Mouse (Mus musculus) testis, adult 10 weeks (tissue): ENCODE data around the gene Tmem59l. TPM values are rescaled to one million over a fixed set of nuclear protein-coding genes. Genes with fewer than 3 reads are reported as not detected.

ENCODE experiments used
- polyA plus RNA-seq: library from polyadenylated mRNA; stranded (reverse); fragments of 350-450 nt; fragmentation: Illumina TruSeq; extraction: RNeasy Lipid Tissue Mini Kit (QIAGEN cat#74804); gene quantifications from one replicate; pipeline ENCODE4 v1.2.3, GENCODE M21; 2014; ENCODE audit warnings: low read depth, low replicate concordance

Gene Tmem59l
- polyA plus RNA-seq = 1.8 TPM

DNA sequence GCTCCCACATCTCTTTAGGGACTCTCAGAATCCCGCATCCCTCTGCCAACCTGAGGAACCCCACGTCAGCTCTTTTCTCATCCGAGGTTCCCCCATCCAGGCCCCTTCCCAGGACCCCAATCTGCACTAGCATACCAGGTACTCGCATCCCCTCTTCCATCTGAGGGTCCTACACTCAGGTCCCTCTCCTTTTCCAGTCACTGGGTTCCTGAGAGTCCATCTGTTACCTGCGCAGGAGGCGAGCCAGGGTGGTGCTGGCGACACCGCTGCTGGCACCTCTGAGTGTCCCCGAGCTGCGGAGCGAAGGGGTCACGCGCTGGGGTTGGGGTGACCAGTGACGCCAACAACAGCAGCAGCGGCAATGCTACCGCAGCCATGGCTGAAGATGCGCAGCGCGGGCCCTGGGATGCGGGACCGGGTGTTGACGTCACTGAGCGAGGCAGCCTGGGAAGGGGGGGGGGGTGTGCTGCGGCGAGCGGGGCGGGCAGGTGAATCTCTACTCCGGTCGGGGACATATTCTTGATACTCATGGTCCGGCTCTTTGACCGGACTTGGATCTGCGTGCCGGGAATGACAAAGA is at the start of gene Tmem59l:
TSS of gene Tmem59l (minus strand) at position 418 of the 580 bp plus-strand sequence.

DNA sequence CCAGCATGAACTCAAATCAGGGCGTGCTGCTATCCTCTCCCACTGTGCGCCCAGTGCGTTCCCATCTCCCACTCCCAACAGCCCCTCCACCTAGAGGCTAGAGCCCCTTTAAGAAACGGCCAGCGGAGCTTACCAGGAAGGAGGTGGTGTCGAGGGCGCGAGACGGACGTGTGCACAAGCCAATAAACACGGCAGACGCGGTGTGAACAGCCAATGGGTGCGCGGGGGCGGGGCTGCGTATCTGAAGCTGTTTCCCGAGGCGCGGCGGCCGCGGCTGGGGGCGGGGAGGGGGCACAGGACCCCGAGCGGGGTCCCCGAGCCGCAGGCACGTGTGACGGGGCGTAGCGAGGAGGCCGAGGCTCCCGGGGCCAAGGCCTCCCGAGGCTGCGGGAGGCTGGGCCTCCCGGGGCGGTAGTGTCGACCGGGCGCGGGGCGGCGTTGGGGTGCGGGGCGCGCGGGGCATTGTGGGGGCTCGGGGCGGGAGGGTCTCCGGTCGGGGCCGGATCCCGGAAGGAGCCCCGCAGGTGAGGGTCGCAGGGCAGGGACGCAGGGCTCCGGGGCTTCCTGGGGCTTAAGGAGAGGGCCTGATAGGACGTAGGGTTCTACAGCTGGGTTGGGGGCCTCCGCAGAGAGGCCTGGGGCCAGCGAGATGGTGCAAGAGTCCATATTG is 40.5 kb upstream of the Tmem59l start, which contains the start of the genes Fkbp8 and Kxd1:
TSS of gene Fkbp8 (plus strand) at position 213 of the 670 bp plus-strand sequence.
TSS of gene Kxd1 (minus strand) at position 445 of the 670 bp plus-strand sequence.

DNA sequence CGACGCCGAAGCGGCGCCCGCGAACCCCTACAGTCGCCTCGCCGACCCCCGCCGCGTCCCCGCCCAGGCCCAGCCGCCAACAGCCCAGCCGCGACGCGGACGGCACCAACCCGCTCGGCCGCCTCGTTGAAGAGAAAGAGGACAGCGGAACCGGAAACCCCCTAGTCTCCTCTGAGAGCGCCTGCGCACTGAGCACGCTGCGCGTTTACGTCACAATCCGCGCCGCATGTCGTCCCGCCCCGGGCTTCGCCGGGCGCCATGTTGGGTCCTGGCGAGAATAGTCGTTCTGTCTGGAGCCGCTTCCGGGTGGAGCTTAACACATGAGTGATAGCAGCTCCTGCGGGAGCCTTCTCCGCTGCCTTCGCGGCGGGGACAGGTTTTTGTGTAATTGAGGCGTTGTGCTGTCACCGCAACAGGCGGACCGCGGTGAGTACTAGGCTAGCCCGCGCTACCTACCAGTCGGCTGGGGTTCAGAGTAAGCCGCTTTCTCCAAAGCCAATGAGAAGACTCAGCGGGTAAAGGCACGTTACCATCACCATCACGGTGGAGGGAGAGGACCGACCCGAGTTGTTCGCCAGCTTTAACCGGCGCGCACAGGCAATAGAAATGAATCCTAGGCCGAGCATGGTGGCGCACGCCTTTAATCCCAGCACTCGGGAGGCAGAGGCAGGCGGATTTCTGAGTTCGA is 23.2 kb upstream of the Tmem59l start, which contains the start of gene Uba52:
TSS of gene Uba52 (minus strand) at position 574 of the 688 bp plus-strand sequence.

DNA sequence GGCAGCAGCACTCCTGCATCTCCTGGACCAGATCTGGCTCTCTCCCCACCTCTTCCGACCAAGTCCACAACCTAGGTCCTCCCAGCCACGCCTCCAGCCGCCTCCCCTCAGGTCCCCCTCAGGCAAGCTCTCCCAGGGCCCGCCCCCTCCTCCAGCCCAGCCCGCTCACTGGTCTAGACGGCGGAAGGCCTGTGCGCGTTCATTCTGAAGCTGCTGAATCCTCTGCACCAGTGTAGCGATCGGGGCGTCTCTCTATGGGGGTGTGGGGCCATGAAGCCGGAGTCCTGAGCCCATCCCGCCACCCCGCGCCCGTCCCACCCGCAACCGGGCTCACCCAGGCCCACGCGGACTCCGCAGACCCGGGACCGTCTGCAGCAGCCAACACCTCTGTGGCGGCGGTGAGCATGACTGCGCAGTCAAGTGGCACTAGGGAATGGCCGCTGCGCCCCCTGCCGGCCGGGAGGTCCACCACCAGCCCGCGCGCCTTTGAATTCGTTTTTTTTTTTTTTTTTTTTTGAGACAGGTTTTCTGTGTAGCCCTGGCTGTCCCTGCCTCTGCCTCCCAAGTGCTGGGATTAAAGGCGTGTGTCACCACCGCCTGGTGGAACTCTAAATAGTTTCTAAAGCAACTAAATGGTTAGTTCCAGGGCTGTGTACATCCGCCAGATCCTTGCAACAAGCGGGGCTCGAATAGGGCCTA is 19.3 kb upstream of the Tmem59l start, which contains the start of gene Rex1bd:
TSS of gene Rex1bd (minus strand) at position 425 of the 699 bp plus-strand sequence.

DNA sequence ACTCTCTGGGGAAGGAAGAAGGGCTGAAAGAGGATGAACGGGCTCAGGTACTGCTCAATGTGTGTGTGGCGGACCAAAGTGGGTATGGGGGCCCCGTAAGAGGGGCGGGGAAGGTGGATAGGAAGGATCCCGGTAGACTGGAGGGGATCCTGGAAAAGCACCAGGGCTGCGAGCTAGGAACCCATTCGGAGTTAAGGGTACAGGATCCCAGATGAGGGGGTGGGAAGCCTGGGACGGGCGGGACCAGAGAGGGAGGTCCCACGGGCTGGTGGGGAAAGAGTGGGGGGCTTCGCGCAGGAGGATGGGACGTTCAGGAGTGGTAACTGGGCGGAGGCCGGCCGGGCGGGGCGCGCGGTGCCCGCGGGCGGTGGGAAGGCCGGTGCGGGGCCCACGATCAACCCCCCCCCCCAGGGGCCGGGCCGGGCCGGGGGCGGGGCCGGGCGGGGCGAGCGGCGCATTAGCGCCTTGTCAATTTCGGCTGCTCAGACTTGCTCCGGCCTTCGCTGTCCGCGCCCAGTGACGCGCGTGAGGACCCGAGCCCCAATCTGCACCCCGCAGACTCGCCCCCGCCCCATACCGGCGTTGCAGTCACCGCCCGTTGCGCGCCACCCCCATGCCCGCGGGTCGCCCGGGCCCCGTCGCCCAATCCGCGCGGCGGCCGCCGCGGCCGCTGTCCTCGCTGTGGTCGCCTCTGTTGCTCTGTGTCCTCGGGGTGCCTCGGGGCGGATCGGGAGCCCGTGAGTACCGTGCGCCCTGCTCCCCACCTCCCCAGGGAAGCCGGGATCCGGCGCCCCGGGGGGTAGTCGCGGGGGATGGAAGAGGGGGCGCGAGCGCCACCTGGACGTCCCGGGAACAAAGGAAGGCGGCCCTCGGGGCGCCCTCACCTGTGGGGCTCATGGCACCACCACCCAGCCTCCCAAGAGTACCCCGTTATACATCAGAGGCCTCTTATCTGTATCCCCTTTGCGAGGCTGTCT is 5.8 kb upstream of the Tmem59l start, which contains the start of gene Crlf1:
TSS of gene Crlf1 (plus strand) at position 495 of the 977 bp plus-strand sequence.

DNA sequence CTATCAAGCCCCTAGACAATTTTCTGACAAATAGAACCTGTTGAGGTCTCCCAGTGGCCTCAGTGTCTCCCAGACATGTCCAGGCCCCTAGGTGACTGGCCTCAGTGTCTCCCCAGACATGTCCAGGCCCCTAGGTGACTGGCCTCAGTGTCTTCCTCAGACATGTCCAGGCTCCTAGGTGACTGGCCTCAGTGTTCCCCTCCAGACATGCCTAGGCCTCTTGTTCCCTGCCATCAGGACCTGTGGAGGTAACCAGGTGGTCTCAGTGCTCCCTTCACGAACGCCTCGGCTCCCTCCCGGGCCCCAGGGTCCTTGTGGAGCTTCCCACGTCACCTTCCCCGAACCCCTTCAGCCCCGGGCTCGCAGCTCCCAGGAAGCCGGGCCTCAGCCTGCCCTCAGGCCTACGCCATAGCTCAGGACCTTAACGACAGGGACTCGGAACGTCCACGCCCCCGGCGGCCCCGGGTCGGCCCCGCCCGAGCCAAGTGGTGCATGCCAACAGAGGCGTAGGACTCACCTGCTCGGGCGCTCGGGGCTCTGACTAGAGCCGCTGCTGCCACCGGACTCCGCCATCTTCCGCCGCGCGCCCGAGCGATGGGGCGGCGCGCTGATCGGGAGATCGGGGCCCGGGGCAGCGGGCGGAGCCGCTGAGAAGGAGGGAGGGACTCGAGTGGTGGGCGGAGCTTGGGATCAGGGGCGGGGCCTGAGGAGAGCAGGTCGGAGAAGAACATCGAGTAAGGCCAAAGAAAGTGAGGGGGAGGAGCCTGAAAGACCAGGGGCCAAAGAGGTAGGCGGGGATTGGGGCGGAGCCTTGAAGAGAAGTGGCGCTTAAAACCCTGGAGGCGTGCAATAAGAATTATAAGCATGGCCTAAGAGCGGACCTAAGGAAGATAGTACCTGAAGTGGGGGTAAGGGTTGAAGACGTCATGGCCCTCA is 10.6 kb downstream of the Tmem59l start, which contains the start of gene Klhl26:
TSS of gene Klhl26 (minus strand) at position 636 of the 936 bp plus-strand sequence.

DNA sequence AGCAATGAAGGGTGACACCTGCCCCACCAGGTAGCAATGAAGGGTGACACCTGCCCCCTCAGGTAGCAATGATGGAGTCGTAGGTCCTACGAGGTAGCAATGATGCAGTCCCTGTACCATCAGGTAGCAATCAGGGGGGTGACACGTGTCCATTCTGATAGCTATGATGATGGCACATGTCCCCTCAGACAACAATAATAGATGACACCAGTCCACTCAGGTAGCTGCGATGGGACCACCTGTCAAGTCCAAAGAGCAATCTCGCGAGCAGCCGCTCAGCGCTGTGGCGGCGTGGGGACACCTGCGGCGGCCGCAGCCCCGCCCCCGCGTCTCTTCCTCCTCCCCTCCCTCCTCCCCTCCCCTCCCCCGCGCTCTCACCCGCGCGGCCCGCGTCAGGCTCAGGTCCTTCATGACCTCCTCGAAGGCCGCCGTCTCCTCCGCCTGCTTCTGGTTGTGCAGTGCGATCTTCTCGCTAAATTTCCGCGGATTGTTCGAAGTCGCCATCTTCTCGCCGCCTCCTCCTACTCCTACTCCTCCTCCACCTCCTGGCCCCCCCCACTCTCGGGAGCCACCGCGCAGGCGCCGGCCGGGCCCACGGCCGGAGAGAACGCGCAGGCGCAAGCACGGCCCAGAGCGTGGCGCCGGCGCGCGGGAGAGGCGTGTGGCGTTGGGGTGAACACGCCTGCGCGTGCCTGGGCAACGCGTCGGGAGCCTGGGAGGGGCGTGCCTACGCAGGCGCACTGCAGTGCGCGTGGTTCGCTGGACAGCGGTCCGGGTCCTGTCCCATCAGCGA is 47.9 kb downstream of the Tmem59l start, which contains the start of gene Crtc1:
TSS of gene Crtc1 (minus strand) at position 525 of the 793 bp plus-strand sequence.

Other genes starting within 250 kb of the Tmem59l start
- gene Homer3, start 204.5 kb downstream of the Tmem59l start, polyA plus RNA-seq = 0.17 TPM
- gene Ddx49, start 184.9 kb downstream of the Tmem59l start, polyA plus RNA-seq = 10.8 TPM
- gene Cope, start 184.8 kb downstream of the Tmem59l start, polyA plus RNA-seq = 1.9 TPM
- not detected for gene Cers1, start 171.6 kb downstream of the Tmem59l start, polyA plus RNA-seq
- gene Gdf1, start 157.5 kb downstream of the Tmem59l start, polyA plus RNA-seq = not detected
- gene Upf1, start 134.1 kb downstream of the Tmem59l start, polyA plus RNA-seq = 3.9 TPM
- gene Comp, start 113.8 kb downstream of the Tmem59l start, polyA plus RNA-seq = 3.0 TPM
- 1.0 TPM for gene Crtc1, start 47.8 kb downstream of the Tmem59l start, polyA plus RNA-seq
- 0.74 TPM for gene Klhl26, start 10.4 kb downstream of the Tmem59l start, polyA plus RNA-seq
- gene Crlf1, start 5.8 kb upstream of the Tmem59l start, polyA plus RNA-seq = 0.74 TPM
- not detected for gene Rex1bd, start 19.4 kb upstream of the Tmem59l start, polyA plus RNA-seq
- gene Uba52, start 23.4 kb upstream of the Tmem59l start, polyA plus RNA-seq = 3.6 TPM
- gene Fkbp8, start 40.4 kb upstream of the Tmem59l start, polyA plus RNA-seq = 3.0 TPM
- 6.7 TPM for gene Kxd1, start 40.6 kb upstream of the Tmem59l start, polyA plus RNA-seq
- gene Ell, start 52.1 kb upstream of the Tmem59l start, polyA plus RNA-seq = 1.3 TPM
- gene Isyna1, start 107.0 kb upstream of the Tmem59l start, polyA plus RNA-seq = 0.83 TPM
- not detected for gene Ssbp4, start 121.5 kb upstream of the Tmem59l start, polyA plus RNA-seq
- gene Lrrc25, start 128.8 kb upstream of the Tmem59l start, polyA plus RNA-seq = not detected
- gene Gdf15, start 145.1 kb upstream of the Tmem59l start, polyA plus RNA-seq = not detected
- gene Pgpep1, start 173.0 kb upstream of the Tmem59l start, polyA plus RNA-seq = 1.2 TPM
- 1.1 TPM for gene Lsm4, start 185.9 kb upstream of the Tmem59l start, polyA plus RNA-seq
- 5.1 TPM for gene Jund, start 211.6 kb upstream of the Tmem59l start, polyA plus RNA-seq
- gene Iqcn, start 216.1 kb upstream of the Tmem59l start, polyA plus RNA-seq = 11.0 TPM
- not detected for gene Gm3336, start 231.2 kb upstream of the Tmem59l start, polyA plus RNA-seq
- gene Pde4c, start 236.4 kb upstream of the Tmem59l start, polyA plus RNA-seq = not detected